Mouse (Mus musculus) olfactory bulb, adult 2 months (tissue): ENCODE measurements around the gene Tmem116.

Experiments used
- CTCF ChIP-seq: fragments of 200-500 bp; IDR thresholded peaks from 2 replicates; pipeline ENCODE4 v1.5.1; 2012; ENCODE audit warnings: low read depth, mild to moderate bottlenecking, low read length, moderate library complexity; ENCODE audit not compliant: insufficient read depth
- POLR2A ChIP-seq: fragments of 200-500 bp; IDR thresholded peaks from 2 replicates; pipeline ENCODE4 v1.6.1; 2012; ENCODE audit warnings: mild to moderate bottlenecking, low read depth, low read length, moderate library complexity; ENCODE audit not compliant: insufficient read depth

- TF ChIP-seq CTCF (no peak), POLR2A (no peak)
Measured at GRCm38 (mm10) chr5:121454503-121454782, 2.8 kb downstream of the Tmem116 start.
